Mouse (Mus musculus) C2C12 (cell line): ENCODE data around the gene Igfbp7. TPM values are rescaled to one million over a fixed set of nuclear protein-coding genes. Genes with fewer than 3 reads are reported as not detected.

Experiments
- H3K27me3 ChIP-seq: one replicate; pipeline ENCODE4 v1.6.1; 2011; ENCODE audit not compliant: control insufficient read depth, insufficient read depth, insufficient read length
- H3K36me3 ChIP-seq: one replicate; pipeline ENCODE4 v1.6.1; 2011; ENCODE audit not compliant: control insufficient read depth, insufficient read depth
- H3K4me3 ChIP-seq: one replicate; pipeline ENCODE4 v1.5.1; 2011; ENCODE audit warnings: mild to moderate bottlenecking, control low read depth; ENCODE audit not compliant: poor library complexity, insufficient read depth, severe bottlenecking
- H3K79me2 ChIP-seq: one replicate; pipeline ENCODE4 v1.6.1; 2011; ENCODE audit not compliant: control insufficient read depth, insufficient read depth
- H3K79me3 ChIP-seq: one replicate; pipeline ENCODE4 v1.6.1; 2011; ENCODE audit warnings: low read depth, control low read depth
- H3ac ChIP-seq: one replicate; pipeline ENCODE3; 2011; ENCODE audit warnings: low read depth; ENCODE audit not compliant: control insufficient read depth, insufficient read length
- CEBPB ChIP-seq: IDR thresholded peaks from one replicate; pipeline ENCODE4 v1.6.1; 2011; ENCODE audit warnings: low read depth, mild to moderate bottlenecking, control low read depth, moderate library complexity
- CTCF ChIP-seq: IDR thresholded peaks from one replicate; pipeline ENCODE4 v1.5.1; 2011; ENCODE audit not compliant: control insufficient read depth, insufficient read depth, insufficient read length
- FOSL1 ChIP-seq: IDR thresholded peaks from one replicate; pipeline ENCODE4 v1.8.0; 2011; ENCODE audit warnings: mild to moderate bottlenecking, low read length; ENCODE audit not compliant: poor library complexity, insufficient read depth, severe bottlenecking
- MAX ChIP-seq: IDR thresholded peaks from one replicate; pipeline ENCODE4 v1.6.1; 2011; ENCODE audit warnings: mild to moderate bottlenecking, control low read depth
- MYOD1 ChIP-seq: IDR thresholded peaks from one replicate; pipeline ENCODE4 v1.6.1; 2011; ENCODE audit warnings: low read depth; ENCODE audit not compliant: control insufficient read depth, insufficient read length
- MYOG ChIP-seq: IDR thresholded peaks from one replicate; pipeline ENCODE4 v1.6.1; 2011; ENCODE audit not compliant: control insufficient read depth, insufficient read length; ENCODE audit errors: extremely low read depth
- USF1 ChIP-seq: IDR thresholded peaks from one replicate; pipeline ENCODE4 v1.6.1; 2011; ENCODE audit warnings: low read depth, mild to moderate bottlenecking, control low read depth, moderate library complexity
- polyA plus RNA-seq: library from polyadenylated mRNA; unstranded; fragments of >200 nt; fragmentation: generic; extraction: Trizol; gene quantifications from one replicate; pipeline ENCODE4 v1.2.1, GENCODE M21; 2012; ENCODE audit warnings: missing spikeins

Igfbp7 gene
- polyA plus RNA-seq, 1 experiment = 402 TPM

DNA sequence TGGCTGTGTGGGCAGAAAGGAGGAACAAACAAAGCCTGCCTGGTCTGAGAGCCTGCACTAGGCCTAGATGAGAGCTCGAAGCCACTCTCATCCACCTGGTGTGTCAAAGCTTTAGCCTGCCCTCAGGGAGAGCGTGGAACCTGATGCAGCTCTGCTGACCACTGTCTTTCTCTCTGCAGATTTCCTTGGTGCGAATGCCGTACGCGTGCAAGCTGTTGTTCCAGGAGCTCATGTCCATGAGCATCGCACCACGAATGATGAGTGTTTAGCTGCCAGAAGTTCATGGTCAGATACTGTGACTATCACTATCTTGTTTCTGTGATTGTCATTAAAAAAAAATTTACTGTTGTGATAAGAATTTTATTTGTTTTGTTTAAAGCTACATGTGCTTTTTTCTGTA lies 58.9 kb downstream of the Igfbp7 start:
- Histone ChIP-seq H3K79me3 (no peaks in the 10 kb centered on the region), H3K4me3 (no peak overlapping the region), H3ac (no peak overlapping the region), H3K36me3 (peaks cover 71% of the 10 kb centered on the region), H3K27me3 (no peaks in the 10 kb centered on the region), H3K79me2 (no peaks in the 10 kb centered on the region)
- TF ChIP-seq USF1 (no peak), MYOG (no peak), CEBPB (no peak), CTCF (no peak), MYOD1 (no peak), MAX (no peak), FOSL1 (no peak)

DNA sequence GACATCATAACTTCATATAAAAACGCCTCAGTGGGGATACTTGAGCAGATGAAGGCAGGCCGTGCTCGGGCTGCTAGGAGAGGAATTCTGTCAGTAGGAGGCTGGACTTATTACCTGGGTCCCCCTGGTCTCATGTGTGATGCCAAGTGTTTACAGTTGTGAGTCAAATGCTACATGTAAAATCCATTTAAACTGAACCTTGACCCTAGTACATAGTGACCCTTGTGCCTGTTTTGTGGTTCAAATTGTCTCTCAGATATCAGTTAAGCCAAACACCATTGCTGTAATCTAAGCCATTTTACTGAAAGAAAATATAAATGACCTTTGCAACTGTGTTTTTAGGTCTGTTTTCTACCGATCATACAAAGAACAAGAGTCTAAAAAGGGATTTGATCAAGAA lies 67.8 kb downstream of the Igfbp7 start:
- no peak overlapping the region for H3ac ChIP-seq
- H3K79me3 ChIP-seq = no peaks in the 10 kb centered on the region
- no peak overlapping the region for H3K4me3 ChIP-seq
- H3K36me3 ChIP-seq = peaks cover 96% of the 10 kb centered on the region
- H3K79me2 ChIP-seq = peaks cover 7% of the 10 kb centered on the region
- TF ChIP-seq MYOD1 (no peak), MYOG (no peak), MAX (no peak), CEBPB (no peak)
- no peaks in the 10 kb centered on the region for H3K27me3 ChIP-seq

DNA sequence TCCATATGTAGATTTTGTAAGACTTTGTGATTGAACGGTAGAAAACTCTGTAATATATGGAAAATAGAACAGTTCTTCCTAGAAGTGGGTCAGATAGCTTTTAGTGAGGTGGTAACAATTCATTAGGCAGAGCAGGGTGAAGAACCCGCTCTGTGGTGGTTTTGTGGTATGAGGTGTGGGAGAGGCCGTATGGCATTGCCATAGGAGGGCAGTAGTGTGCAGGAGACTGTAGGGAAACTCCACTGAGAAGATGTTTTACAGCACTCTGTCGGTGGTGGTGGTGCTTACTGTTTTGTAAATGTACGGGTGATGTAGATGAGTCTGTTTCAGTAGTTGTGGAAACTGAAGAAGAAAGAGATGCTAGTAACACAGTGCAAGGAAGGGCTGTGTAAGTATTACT lies 77.7 kb downstream of the Igfbp7 start:
- H3K4me3 ChIP-seq = no peak overlapping the region
- no peaks in the 10 kb centered on the region for H3K79me2 ChIP-seq
- peaks cover 1% of the 10 kb centered on the region for H3K79me3 ChIP-seq
- peaks cover 95% of the 10 kb centered on the region for H3K36me3 ChIP-seq
- H3K27me3 ChIP-seq = no peaks in the 10 kb centered on the region
- no peak for TF ChIP-seq MYOD1
- no peak for TF ChIP-seq MYOG
- TF ChIP-seq CTCF = no peak
- no peak for TF ChIP-seq USF1
- TF ChIP-seq MAX = no peak
- H3ac ChIP-seq = no peak overlapping the region

DNA sequence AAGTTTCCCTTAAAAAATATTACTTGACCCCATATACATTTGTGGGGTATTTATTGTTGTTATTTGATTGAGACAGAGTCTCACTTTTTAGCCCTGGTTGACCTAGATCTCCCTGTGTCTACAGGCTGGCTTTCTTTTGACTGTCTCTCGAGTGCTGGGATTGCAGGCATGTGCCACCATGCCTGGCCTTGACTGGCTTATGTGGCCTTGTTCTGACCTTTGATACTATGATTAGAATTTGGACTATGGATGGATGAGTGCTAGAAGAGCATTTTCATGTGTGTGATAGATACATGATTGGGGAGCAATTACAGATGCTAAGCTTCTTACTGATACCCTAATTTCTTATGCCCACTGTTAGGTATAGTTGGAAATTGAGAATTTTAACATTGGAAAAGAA lies 82.9 kb downstream of the Igfbp7 start:
- Histone ChIP-seq H3K79me2 (no peaks in the 10 kb centered on the region), H3ac (no peak overlapping the region), H3K79me3 (peaks cover 1% of the 10 kb centered on the region), H3K27me3 (no peaks in the 10 kb centered on the region), H3K4me3 (no peak overlapping the region), H3K36me3 (peaks cover 94% of the 10 kb centered on the region)
- TF ChIP-seq CTCF (no peak), CEBPB (no peak), USF1 (no peak)

DNA sequence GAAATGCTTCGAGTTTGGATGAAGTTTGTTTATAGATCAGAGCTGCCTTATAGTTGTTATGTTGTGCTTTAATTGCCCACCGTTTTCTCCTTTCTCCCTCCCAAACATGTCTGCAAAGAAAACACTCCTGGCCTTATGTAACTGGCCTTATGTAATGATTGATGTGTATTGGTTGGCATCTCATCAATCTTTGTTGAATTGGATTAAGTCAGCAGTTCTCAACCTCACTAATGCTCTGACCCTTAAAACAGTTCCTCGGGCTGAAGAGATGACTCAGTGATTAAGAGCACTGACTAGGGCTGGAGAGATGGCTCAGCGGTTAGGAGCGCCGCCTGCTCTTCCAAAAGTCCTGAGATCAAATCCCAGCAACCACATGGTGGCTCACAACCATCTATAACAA lies 92.9 kb downstream of the Igfbp7 start:
- no peak for TF ChIP-seq CTCF
- no peak for TF ChIP-seq MYOD1
- TF ChIP-seq FOSL1 = no peak
- H3ac ChIP-seq = no peak overlapping the region
- peaks cover 61% of the 10 kb centered on the region for H3K36me3 ChIP-seq
- H3K4me3 ChIP-seq = no peak overlapping the region
- H3K79me3 ChIP-seq = peaks cover 41% of the 10 kb centered on the region
- H3K27me3 ChIP-seq = no peaks in the 10 kb centered on the region
- H3K79me2 ChIP-seq = peaks cover 58% of the 10 kb centered on the region

DNA sequence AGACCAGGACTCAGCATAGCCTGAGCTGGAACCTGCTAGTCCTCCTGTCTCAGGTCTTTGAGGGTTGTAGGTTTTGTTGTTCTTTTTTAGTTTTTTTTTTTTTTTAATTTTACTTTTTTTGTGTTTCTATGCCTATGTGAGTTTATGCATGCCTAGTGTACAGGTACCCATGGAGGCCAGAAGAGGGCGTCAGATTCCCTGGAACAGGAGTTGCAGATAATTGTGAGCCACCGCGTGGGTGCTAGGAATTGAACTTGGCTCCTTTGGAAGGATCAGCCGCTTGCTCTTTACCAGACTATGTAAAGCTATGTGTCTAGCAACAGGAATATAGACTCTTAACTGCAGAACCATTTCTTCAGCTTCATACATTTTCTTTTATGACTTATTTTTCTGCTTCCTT lies 93.6 kb downstream of the Igfbp7 start:
- Histone ChIP-seq H3K79me2 (peaks cover 64% of the 10 kb centered on the region), H3K79me3 (peaks cover 45% of the 10 kb centered on the region), H3K36me3 (peaks cover 55% of the 10 kb centered on the region), H3K27me3 (no peaks in the 10 kb centered on the region), H3ac (no peak overlapping the region), H3K4me3 (no peak overlapping the region)
- TF ChIP-seq FOSL1 (no peak), MAX (no peak), CTCF (no peak), MYOD1 (no peak), MYOG (no peak)
